Mouse (Mus musculus): ENCODE data around the gene Nfe2l1.

DNA sequence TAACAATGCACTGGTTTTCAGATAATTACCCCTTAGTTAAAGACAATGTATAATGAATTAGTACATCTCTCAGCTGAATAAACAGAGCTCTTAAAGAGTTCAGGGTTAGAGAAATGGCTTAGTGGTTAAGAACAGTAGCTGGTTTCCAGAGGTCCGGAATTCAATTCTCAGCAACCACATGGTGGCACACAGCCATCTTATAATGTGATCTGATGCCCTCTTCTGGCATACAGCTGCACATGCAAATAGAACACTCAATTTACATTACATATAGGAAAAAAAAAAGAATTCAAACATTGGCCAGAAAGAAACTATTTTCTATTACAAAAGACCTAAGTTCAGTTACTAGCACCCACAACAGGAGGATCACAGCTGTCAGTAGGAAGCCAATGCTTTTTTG lies 33.2 kb downstream of the Nfe2l1 start:
- TF ChIP-seq CTCF (conservative IDR thresholded peaks at IDR 0.05; ENCODE audit: insufficient read depth, insufficient read length, low read depth, low read length) (0 out of 2 replicates have a peak, but pooled peaks have one; percentile 14), POLR2A (IDR thresholded peaks at IDR 0.05; ENCODE audit: low read depth, low read length) (no peak)

All from kidney, adult 2 months (tissue).